Mouse (Mus musculus): ENCODE measurements around the gene Robo1.

Gene Robo1

DNA sequence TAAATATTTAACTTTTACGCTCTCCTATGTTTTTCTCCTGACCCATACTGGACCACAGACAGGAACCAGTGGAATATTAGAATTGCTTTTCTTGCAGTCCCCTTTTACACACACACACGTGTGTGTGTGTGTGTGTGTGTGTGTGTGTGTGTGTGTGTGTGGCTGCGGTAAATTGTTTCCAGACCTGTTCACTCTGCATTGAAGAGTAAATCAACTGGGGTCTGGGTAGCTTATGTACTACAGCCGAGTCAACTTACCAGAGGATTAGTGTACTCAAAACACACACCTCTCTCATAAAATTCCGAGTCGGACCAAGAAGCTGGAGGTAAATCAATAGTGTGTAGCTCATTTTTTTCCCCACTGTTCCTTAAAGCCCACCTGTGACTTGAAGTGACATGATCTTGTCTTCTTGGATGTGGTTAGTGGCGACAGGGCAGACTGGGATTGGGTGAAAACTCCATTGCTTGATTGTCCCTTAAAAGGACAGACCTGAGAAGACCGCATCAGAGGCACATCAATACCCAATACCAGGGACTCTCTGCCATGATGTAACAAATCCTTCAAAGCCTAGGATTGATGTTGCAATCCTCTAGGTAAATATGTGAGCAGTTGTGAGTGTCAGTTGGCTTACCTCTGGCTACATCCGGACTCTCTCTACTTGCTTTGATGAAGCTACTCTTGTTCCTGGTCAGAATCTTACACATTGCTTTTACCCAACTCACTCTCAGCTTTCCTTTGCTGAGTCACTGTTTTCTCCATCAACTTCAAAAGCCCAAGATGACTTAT lies 457.2 kb downstream of the Robo1 start:
- no peak for DNase-seq

DNA sequence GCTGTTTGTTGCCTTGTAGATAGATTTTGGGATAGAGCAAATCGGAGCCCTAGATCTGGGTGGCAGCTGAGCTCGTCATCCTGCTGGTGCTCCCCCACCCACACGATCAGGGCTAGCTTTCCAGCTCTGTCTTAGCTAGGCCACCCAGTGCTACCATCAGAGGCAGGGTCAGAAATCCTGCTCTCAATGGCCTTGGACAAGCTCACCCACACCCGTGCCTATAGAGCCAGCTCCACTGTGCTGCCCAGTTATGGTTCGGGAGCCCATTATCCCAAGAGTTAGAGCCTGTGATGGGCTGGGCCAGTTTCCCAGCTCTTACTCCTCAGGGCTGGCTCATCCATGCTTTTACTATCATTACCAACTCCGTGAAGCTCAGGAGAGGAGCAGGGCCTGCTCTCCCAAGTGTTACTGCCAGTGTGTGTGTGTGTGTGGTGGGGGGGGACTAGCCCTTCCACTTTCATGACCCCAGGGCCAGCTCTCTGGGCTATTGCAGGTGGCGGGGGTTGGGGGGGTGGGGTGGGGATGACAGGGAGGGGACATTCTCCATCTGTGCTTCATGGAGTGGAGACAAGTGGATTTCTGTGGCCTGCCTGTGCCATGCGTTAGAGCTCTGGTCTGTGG lies 461.2 kb downstream of the Robo1 start:
- no peak for DNase-seq

DNA sequence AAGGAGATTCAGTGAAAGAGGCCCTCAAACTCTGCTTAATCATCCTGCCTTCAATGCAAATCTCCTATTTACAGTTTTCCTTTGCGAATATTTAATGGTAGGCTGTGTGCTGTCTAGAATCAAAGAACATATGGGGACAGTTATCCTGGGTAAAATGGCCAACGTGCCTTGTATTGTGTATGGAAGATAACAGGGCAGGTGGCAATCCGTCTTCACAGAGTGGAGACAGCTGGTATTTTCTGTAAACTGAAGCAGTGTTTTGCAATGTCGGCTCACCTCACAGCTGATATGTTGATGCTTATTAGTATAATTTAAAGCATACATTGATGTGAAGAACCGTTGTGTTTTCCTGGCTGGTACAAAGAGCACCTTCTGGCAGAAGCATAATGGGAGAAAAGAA lies 464.2 kb downstream of the Robo1 start:
- peak in 1 of 2 experiments; percentile 23 for DNase-seq

DNA sequence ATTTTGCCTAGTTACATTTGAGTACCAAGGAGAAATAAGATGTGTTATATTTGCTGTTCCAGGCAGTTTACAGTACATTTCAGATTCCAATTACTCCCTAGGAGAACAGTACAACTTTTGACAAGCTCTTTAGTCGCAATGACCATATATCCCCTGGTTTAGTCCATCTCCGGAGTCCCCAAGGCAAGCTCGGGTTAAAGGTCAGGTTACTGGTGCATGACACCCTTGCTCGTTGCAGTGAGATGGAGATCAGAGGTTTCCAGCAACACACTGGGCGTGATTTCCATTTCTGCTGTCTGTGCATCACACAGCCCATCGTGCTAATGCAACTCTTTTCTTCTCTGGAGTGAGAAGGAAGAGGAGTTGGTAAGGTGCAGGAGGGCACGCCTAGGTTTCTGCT lies 464.9 kb downstream of the Robo1 start:
- DNase-seq, result no peak

DNA sequence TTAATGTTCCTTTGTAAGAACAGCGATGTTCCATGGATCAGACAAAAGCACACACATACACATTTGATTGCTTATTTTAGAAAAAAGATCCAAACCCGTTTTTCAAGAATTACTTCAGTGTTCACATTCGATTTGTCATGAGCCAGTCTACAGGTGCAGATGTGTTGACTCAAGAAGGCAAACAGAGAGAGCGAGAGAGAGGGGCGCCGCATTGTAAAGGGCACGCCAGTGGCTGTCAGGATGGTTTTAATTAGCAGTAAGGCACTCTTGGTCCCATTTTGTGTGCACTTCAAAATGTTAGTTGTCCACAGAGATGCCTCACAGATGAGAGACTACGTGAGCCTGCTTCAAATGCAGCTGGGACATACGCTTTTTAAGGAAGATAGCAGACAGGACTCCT lies 470.4 kb downstream of the Robo1 start:
- DNase-seq, result no peak

DNA sequence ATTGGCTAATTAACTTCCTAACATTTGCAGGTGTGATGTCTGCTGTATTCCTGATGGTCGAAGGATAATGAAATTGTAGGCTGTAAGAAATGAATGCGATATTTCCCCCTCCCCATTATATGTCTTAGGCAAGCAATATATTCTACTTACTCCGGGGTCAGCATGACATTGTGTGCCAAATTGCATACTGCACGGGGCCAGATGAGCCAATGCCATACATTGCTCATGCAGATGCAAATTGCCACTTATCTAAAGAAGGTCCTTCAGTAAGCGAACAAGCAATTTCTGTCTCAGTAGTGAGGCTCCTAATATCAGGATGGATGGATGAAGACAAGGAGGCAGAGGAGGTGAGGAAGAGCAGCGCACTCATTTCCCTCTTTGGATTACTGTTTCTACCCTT lies 474.1 kb downstream of the Robo1 start:
- DNase-seq, result no peak

DNA sequence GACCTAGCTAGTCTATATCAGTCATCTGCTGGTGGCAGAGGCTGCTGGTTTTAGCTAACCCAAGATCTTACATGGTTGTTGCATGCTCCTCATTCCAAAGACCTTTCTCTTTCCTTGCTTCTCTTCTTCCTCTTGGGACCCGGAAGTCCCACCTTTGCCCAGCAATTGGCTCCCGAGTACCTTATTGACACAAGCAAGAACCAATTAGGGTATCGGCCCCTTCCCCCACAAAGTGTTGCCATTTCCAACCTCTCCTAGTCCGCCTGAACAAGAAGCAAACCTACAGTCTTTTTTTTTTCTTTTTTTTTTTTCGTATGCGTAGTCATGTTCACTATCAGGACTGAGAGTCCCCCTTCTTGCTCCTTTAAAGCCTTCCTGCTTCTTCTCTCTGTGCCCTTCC lies 478.0 kb downstream of the Robo1 start:
- no peak for DNase-seq

DNA sequence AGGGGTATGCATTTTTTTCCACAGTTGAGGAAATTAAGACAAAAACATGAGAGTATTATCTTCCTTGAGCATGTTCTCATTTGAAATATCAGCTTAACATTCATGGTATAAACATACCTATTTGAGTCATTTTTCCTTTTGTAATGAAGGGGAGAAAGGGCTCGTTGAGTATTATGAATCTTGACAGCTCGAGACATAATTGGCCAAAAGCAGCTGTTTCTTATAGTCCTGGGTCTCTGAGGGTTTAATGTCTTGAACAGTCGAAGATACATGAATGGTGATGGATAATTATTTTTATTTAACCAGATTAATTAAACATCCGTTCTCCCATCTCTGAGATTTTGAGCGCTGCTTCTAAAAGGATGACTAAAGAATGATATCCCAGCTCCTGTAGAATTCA lies 478.5 kb downstream of the Robo1 start:
- DNase-seq, result no peak

DNA sequence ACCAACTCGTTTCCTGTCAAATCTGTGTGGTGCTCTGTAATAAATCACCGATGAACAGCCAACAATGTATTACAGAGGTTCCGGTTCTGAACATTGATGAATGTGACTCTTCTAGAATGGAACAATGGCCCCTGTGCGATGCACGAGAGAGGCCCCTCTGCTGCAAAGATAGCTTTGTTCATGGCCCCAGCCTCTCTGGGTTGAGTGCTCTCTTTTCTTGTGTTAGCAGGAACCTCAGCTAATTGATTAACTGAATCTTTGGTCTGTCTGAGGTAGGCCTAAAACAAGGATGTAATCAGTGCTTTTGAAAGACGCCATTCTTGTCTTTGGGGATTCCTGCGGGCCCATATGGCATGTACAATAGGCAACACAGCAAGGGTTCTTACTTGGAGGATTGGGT lies 479.9 kb downstream of the Robo1 start:
- no peak for DNase-seq

DNA sequence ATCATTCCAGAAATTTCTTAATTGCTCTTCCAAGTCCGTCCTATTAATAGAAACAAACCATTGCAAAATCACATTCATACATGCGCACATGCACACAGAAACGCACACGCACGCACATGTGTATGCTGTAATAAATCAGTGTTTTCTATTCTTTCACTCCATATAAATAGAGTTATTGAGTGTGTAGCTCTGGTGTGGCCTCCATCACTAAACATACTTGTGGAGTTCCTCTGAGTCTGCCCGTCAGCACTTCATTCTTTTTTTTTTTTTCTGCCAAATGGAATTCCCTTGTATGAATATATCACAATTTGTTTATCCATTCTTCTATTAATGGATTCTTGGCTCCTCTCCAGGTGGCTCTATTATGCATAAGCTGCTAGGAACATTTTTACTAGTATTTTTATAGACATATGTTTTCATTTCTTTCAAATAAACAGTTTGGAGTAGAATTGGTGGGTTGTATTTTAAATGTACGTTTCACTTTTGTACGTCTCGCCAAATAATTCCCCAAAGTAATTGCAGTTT lies 483.1 kb downstream of the Robo1 start:
- no peak for DNase-seq

DNA sequence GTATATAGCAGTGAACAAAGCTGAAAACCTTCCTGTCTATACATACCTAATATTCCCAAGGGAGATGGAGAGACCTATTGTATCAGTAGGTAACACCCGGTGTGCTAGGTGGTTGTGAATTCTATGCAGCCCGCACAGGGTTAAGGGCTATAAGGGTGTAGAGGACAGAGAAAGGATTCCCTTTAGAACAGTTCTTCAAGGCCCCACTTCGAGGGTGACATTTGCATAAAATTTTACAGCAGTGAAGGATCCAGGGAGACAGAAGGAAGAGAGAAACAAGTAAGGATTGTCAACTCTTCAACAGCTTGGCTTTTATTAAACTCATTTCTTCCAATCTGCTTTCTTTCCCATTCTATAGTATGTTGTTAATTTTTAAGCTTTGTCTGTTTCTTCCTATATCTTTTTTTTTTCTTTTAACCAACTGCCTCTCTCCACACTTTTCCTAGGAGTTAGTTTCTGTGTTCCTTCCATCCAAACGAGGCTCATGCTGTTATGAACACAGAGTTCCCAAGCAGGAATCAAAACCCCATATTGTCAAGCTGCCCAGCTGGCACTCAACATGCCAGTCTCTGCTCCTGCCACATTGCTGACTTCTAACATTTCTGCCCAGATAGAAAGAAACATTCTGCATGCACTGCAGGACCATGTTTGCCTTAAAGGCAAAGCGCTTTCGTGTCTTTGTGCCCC lies 486.7 kb downstream of the Robo1 start:
- peak; percentile 80 to 82 for DNase-seq

DNA sequence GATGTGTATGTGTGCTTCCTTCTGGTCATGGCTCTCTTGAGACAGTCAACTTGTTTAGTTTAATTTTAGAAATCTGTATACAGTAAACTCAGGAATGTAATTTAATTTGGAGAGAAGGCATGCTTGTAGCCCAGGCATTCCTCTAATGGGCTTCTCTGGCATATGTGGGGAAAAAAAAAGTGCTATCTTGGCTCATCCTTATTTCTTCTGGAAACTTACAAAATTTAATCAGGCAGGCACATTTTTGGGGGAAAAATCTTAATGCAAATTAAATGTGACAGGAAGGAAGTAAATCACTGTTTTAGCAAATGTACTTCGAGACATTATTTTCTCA lies 487.2 kb downstream of the Robo1 start:
- DNase-seq, result no peak

DNA sequence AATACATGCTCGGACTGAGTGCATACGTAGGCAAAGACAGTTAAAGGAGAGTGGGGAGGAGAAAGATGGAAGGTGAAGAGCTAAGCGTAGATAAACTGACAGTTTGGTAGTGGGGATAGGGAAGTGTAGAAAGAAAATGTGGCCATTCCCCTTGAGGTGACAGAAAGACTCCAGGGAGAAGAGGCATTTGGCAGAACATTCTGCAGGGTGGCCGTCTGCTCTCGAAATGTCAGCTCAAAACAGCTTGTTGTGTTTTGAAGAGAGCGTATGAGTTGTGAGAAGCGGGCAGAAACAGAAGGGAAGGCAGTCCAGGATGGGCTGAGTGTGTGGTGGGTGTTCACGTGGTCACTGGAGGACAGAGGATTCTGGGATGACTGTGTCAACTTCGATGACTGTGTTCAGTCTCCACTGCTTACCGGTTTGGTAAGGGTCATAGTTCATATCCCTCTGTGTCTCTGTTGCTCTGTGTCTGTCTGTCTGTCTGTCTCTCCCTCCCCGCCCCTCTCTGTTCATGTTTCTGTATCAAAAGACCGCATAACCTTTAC lies 490.4 kb downstream of the Robo1 start:
- peak in 1 of 2 experiments; percentile 21 for DNase-seq

DNA sequence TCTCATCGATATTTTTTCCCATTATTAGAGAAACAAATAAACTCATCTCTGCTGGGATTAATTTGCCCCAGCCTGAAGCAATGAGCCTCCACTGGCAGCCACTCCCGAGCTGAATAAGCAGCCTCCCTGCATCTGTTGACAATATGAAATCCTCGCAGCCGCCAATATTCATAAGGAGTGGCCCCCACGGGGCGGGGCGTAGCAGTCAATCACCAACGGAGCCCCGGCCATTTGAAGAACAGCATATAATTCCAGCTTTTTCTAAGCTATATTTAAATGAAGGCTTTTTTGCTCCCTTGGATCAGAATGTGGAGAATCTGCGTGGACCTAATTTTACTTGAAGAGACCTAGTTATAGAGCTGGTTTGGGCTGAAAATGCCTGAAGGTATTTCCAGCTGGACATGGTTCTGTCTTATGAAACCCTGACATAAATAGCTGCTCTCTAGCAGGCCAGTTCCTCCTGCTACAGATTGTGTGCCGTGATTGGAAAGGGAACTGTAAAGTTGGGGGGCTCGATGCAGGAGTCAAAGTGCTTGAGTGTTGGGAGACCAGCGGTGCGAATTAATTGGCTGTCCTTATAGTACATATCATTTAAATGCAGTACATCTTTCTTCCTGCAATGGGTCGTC lies 492.1 kb downstream of the Robo1 start:
- DNase-seq, result peak; percentile 63 to 65

DNA sequence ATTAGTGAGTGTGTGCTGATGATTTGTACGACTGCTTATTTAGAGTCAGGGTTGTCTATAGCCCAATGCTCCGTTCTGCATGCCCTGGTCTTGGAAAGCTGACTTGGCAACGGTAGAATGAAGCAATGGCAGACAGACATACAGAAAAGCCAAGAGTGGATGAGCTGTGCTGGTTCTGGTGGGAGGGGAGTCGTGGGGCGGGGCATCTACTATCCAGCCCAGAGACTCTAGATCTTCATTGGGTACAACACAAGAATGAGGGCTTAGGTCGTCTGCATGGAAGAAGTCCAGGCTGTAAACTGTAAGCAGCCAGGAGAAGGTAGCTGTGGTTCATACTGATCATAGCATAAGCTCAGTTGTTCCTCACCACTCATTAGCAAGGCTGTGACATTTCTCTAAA lies 492.7 kb downstream of the Robo1 start:
- peak in 1 of 2 experiments; percentile 25 for DNase-seq

DNA sequence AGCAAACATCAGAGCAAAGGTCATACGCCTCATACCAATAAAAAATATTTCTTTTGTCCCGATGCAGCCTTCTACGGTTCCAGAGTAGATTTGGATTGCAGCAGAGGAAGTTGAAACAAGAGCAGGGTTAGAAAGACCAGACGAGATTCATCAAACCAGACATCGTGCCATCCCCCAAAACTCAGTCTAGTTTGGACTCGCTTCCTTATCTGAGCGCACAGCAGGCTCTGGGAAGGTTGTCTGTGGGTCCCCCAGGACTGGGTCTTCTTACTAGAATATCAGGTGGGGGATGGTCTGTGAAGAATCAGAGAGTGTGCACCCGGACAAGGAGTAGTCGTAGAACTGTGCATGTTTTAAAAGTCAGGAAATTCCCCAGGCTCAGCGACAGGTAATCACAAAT lies 500.2 kb downstream of the Robo1 start:
- no peak for DNase-seq

DNA sequence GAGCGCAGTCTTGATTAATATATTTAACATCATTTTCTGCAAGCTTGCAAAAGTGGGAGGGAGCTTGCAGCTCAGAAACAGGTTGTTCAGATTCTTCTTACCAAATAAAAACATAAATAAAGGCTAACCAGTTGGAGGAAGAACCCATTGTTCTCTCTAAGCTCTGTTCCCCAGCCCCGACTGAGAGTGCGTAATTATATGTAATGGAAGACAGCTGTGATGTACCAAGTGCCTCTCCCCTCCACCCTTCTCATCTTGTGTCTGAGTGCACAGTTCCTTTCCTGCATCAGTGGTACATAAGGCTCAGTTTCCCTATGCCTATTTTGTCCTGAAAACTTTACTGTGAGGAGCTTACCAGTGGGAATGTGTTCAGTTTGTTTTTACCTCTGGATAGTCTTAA lies 502.8 kb downstream of the Robo1 start:
- no peak for DNase-seq

DNA sequence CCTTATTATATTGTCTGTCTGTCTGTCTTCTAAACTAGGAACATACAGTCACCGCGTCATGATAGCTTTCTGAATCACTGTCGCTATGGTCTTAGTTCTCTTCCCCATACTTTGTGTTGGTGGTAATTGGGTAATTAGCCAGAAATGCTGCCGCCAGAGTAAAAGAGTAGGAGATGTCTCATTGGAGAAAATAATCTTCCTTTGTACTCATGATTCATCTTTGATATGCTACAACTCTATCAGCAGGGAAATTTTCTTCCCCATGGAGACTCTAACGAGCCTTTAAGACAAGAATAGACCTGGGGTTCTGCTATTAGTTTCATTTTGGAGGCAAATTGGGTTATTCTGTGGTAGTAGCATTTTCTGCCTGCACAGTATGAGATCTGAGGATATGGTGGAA lies 503.4 kb downstream of the Robo1 start:
- peak in 1 of 2 experiments; percentile 32 for DNase-seq

DNA sequence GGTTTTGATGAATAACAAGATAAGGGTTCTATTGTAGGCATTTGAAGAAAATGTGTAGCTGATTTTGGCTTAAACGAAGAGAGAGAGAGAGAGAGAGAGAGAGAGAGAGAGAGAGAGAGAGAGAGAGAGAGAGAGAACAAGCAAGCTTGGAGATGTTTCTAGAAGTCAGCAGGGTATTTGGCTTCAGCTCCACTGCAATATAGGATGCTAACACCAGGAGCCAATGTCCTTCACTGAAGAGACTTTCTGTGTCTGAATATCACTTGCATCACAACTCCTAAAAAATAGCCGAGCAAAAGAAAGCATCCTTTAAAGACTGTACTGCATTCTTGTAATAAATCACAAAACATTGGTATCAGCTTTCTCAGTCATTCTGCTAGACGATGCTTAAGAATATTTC lies 503.8 kb downstream of the Robo1 start:
- peak; percentile 29 to 41 for DNase-seq

DNA sequence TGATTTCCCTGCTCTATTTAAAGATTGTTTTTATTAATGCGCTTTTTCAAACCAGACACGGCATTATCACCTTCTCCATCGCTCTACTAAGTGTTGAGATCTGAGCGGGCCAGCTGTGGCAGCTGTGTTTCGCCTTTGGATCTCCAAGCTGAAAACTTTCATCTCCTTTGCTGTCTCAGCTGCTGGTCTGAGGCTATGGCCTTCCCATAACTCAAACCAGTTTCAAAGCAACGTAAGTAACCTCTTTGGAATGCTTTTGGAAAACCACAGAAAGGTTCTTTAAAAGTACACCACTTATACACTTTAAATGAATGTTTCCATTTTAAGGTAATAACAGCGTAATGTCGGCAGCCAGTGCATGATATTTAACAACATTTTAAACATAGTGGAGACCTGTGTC lies 520.3 kb downstream of the Robo1 start:
- no peak for DNase-seq

DNA sequence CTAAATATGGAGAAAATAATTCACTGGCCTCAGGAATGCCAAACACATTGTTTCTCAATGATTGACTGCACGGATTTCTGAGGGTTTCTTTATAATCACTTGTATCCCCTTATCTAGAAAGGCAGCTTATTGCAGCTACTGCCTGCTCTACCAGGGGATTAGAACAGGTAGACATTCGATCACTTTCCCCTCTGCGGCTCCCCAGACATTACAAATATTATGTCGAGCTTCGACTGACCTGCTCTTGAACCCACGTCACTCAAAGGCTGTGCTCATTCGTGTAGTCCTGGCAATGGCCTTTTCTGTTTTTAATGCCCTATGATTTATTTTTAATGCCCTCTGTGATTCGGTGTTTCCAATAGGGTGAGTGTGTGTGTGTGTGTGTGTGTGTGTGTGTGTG lies 521.4 kb downstream of the Robo1 start:
- no peak for DNase-seq

DNA sequence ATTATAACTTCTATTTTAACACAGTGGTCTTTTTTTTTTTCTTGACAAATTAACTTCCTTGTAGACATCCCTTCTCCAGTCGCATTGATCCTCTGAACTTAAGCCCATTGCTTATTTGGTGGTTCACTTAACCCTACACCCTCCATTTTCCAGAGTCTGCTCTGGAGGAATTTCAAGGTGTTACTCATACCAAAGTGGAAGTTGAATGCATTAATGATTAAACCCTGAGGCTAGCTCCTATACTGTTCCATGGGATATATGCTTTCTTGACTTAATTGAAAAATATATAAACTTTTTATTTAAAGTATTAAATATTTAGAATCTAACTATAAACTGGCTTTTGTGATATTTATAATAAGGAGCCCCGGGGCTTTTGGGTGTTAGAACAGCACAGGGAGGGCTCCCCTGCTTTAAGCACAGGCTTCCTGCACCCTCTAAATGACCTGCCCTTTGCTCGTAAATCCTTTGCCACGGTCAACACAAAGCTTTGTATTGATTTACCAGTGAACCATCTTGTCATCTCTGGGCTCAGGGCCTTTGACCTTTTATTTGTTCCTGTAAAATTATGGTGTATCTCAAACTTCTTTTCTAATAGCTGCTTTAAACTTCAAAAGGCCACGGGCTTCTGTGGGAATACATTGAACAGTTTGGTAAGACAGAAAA lies 522.4 kb downstream of the Robo1 start:
- DNase-seq, result no peak

DNA sequence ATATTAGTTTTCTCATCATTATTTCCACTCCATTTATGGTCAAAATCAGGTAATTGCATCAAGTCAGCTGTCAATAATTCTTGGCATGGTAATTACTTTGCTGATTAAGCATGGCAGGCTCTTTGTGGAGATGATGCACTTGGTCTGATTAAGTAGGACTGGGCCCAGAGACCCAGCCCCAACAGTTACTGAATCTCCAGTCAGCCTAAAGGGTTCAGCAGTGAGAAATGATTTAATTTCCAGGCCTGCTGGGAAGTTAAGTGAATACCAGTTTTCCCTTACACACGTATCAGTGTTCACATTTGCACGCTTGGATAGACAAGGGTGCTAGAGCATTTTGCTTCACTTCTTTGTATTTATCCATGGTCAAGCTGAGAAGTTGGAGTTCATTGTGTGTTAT lies 526.2 kb downstream of the Robo1 start:
- DNase-seq, result no peak

Data from cerebellum, adult 18-20 months (tissue).